Mouse (Mus musculus) stomach, postnatal 0 days (tissue): ENCODE results near the gene Arl4a.

Source experiments
- CTCF ChIP-seq: IDR thresholded peaks from 2 replicates; pipeline ENCODE4 v1.5.1; 2016; ENCODE audit warnings: antibody characterized with exemption, low read depth, mild to moderate bottlenecking, moderate library complexity
- EP300 ChIP-seq: optimal IDR thresholded peaks from 2 replicates; pipeline ENCODE3; 2016; ENCODE audit warnings: antibody characterized with exemption

GRCm38 (mm10) chr12:40082453-40083238 is 44.8 kb upstream of the Arl4a start:
- peak; percentile 82 for TF ChIP-seq CTCF
- no peak for TF ChIP-seq EP300
